Mouse (Mus musculus): ENCODE results near the gene Rhbdf2. TPM values are rescaled to one million over a fixed set of nuclear protein-coding genes. Genes with fewer than 3 reads are reported as not detected.

Gene Rhbdf2
- total RNA-seq, 2 experiments from 2014 or later: 5.9 to 9.0 TPM

- intact Hi-C loops (cut with DNase I; ENCODE audit: low total_unique reads): no loop called here
- no peak for DNase-seq
Observed at GRCm38 (mm10) chr11:116661291-116661947, 34.6 kb upstream of the Rhbdf2 start.

- no peak for DNase-seq
- intact Hi-C loops (cut with DNase I; ENCODE audit: low total_unique reads): no loop called here
Observed at GRCm38 (mm10) chr11:116660181-116660580, 33.4 kb upstream of the Rhbdf2 start.

- no peak for DNase-seq
- intact Hi-C loops (cut with DNase I; ENCODE audit: low total_unique reads): loop anchor here (5.0 kb wide), 1 partner anchor 148 kb away; no protein-coding TSS in a partner anchor
Observed at GRCm38 (mm10) chr11:116659027-116659621, 32.3 kb upstream of the Rhbdf2 start.

GRCm38 (mm10) chr11:116658238-116658637 is 31.4 kb upstream of the Rhbdf2 start:
- intact Hi-C loops (cut with DNase I; ENCODE audit: low total_unique reads): loop anchor here (5.0 kb wide), 1 partner anchor 149 kb away; no protein-coding TSS in a partner anchor
- no peak for DNase-seq

- intact Hi-C loops (cut with DNase I; ENCODE audit: low total_unique reads): loop anchor here (5.0 kb wide), 1 partner anchor 150 kb away; no protein-coding TSS in a partner anchor
- DNase-seq: peak; percentile 94
Observed at GRCm38 (mm10) chr11:116657311-116658223, 30.7 kb upstream of the Rhbdf2 start.

GRCm38 (mm10) chr11:116656348-116657191 is 29.8 kb upstream of the Rhbdf2 start:
- DNase-seq: no peak
- intact Hi-C loops (cut with DNase I; ENCODE audit: low total_unique reads): loop anchor here (5.0 kb wide), 1 partner anchor 151 kb away; no protein-coding TSS in a partner anchor

- intact Hi-C loops (cut with DNase I; ENCODE audit: low total_unique reads): no loop called here
- peak; percentile 58 for DNase-seq
Observed at GRCm38 (mm10) chr11:116654255-116654821, 27.5 kb upstream of the Rhbdf2 start, which contains the start of gene Cygb. Gene Cygb (minus strand): TSS chr11:116654313.

GRCm38 (mm10) chr11:116653709-116654221 is 26.9 kb upstream of the Rhbdf2 start:
- intact Hi-C loops (cut with DNase I; ENCODE audit: low total_unique reads): no loop called here
- peak; percentile 62 for DNase-seq

GRCm38 (mm10) chr11:116653234-116653633 is 26.4 kb upstream of the Rhbdf2 start, which contains the start of gene Prcd:
Gene Prcd (plus strand): TSS chr11:116653534.
- intact Hi-C loops (cut with DNase I; ENCODE audit: low total_unique reads): no loop called here
- DNase-seq: no peak

- intact Hi-C loops (cut with DNase I; ENCODE audit: low total_unique reads): no loop called here
- no peak for DNase-seq
Observed at GRCm38 (mm10) chr11:116652330-116653098, 25.7 kb upstream of the Rhbdf2 start.

- intact Hi-C loops (cut with DNase I; ENCODE audit: low total_unique reads): no loop called here
- DNase-seq: no peak
Observed at GRCm38 (mm10) chr11:116651339-116651738, 24.5 kb upstream of the Rhbdf2 start.

GRCm38 (mm10) chr11:116650811-116651210 is 24.0 kb upstream of the Rhbdf2 start:
- no peak for DNase-seq
- intact Hi-C loops (cut with DNase I; ENCODE audit: low total_unique reads): no loop called here

GRCm38 (mm10) chr11:116649711-116650337 is 23.0 kb upstream of the Rhbdf2 start:
- DNase-seq: no peak
- intact Hi-C loops (cut with DNase I; ENCODE audit: low total_unique reads): no loop called here

- intact Hi-C loops (cut with DNase I; ENCODE audit: low total_unique reads): no loop called here
- no peak for DNase-seq
Observed at GRCm38 (mm10) chr11:116648976-116649375, 22.2 kb upstream of the Rhbdf2 start.

GRCm38 (mm10) chr11:116648213-116648921 is 21.5 kb upstream of the Rhbdf2 start:
- DNase-seq: peak; percentile 68
- intact Hi-C loops (cut with DNase I; ENCODE audit: low total_unique reads): no loop called here

- DNase-seq: peak; percentile 76
- intact Hi-C loops (cut with DNase I; ENCODE audit: low total_unique reads): loop anchor here (2.0 kb wide), 1 partner anchor 21 kb away; no protein-coding TSS in a partner anchor
Observed at GRCm38 (mm10) chr11:116647340-116647991, 20.6 kb upstream of the Rhbdf2 start.

Measured in gastrocnemius, postnatal 14 days (tissue).